Mouse (Mus musculus) ES-Bruce4 (cell line): ENCODE data around the gene Tstd1. TPM values are rescaled to one million over a fixed set of nuclear protein-coding genes. Genes with fewer than 3 reads are reported as not detected.
A peak's percentile ranks its signal among the peaks of the same experiment; 100 is the strongest.

Experiments
- H3K27ac ChIP-seq: 2 replicates; pipeline ENCODE4 v1.5.1; 2012; ENCODE audit warnings: low read length, inconsistent platforms; ENCODE audit not compliant: insufficient read depth
- H3K27me3 ChIP-seq: 2 replicates; pipeline ENCODE4 v1.6.1; 2012; ENCODE audit warnings: mild to moderate bottlenecking, low read length, inconsistent platforms; ENCODE audit not compliant: control insufficient read depth, poor library complexity, insufficient read depth, severe bottlenecking
- H3K36me3 ChIP-seq: 2 replicates; pipeline ENCODE4 v1.6.1; 2012; ENCODE audit warnings: inconsistent platforms, mild to moderate bottlenecking, low read length, moderate library complexity; ENCODE audit not compliant: control insufficient read depth, poor library complexity, insufficient read depth, severe bottlenecking
- H3K4me1 ChIP-seq: one replicate; pipeline ENCODE4 v1.8.1; 2011; ENCODE audit warnings: low read length; ENCODE audit not compliant: control insufficient read depth, insufficient read depth
- H3K4me3 ChIP-seq: 2 replicates; pipeline ENCODE4 v1.5.1; 2011; ENCODE audit warnings: low read depth, mild to moderate bottlenecking, low read length
- H3K9ac ChIP-seq: 2 replicates; pipeline ENCODE4 v1.6.1; 2012; ENCODE audit warnings: low read depth, mild to moderate bottlenecking, inconsistent platforms; ENCODE audit not compliant: poor library complexity, severe bottlenecking
- H3K9me3 ChIP-seq: replicated peaks from 2 replicates; pipeline ENCODE4 v1.6.1; 2012; ENCODE audit warnings: mild to moderate bottlenecking, low read length, inconsistent platforms; ENCODE audit not compliant: control insufficient read depth, poor library complexity, insufficient read depth, severe bottlenecking
- CTCF ChIP-seq: IDR thresholded peaks from one replicate; pipeline ENCODE4 v1.8.1; 2011; ENCODE audit warnings: low read depth, low read length
- EP300 ChIP-seq: IDR thresholded peaks from 2 replicates; pipeline ENCODE4 v1.6.1; 2011; ENCODE audit warnings: low read depth, low read length; ENCODE audit not compliant: insufficient read depth
- POLR2A ChIP-seq: IDR thresholded peaks from one replicate; pipeline ENCODE4 v1.8.1; 2011; ENCODE audit warnings: low read length; ENCODE audit not compliant: insufficient read depth
- polyA plus RNA-seq: library from polyadenylated mRNA; stranded (reverse); fragments of >200 nt; gene quantifications from 2 replicates; pipeline ENCODE4 v1.2.4, GENCODE M21; 2011; ENCODE audit warnings: low read depth; ENCODE audit not compliant: missing spikeins, insufficient read depth, insufficient read length

Tstd1 gene
- polyA plus RNA-seq, 1 experiment = 9.9 TPM

DNA sequence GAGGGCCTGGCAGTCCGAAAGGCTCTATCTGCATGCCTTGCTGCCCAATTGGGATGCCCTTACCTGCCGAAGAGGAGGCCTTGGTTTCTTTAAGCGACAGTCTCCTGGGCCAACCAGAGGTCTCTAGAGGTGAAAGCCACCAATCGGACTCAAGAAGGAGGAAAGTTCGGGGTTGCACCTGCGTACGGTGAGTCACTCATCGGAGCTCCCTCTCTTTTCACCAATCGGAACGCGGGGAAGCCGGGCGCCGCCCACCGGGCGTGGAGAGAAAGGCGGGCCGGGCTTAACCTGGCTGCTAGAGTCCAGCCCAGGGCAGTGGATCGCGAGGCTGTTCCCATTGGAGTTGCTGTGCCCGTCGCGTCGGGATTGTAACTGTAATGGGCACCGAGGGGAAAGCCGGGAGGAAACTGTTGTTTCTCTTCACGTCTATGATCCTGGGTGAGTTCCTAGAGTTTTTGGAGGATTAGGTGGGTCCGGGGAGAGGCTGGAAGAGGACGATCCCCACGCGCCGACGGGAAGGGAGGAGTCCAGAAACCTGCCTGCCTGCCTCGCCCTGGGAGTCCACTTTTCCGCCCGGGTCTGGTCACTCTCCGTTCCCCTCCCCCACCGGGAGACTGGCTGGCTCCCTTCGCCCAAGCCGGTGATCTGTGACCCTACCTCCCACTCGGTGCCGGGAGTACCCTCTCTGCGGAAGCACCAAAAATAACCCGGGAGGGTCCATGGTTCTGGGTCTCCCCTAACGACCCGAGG lies 18.8 kb downstream of the Tstd1 start, which contains the start of gene F11r:
F11r (plus strand) TSS at position 272 of the 750 bp plus-strand sequence.
- TF ChIP-seq EP300 (peak; percentile 21; the same call in 1 of the 2 replicates), POLR2A (peak; percentile 99), CTCF (no peak)
- Histone ChIP-seq H3K9ac (peak within 1 kb of the TSS; percentile 70), H3K4me3 (peak within 1 kb of the TSS; percentile 87), H3K9me3 (no peaks in the 10 kb centered on the region), H3K4me1 (peaks cover 7% of the 10 kb centered on the region), H3K27me3 (no peaks in the 10 kb centered on the region), H3K27ac (peak within 1 kb of the TSS; percentile 64; the same call in 1 of the 2 replicates), H3K36me3 (no peaks in the 10 kb centered on the region)

DNA sequence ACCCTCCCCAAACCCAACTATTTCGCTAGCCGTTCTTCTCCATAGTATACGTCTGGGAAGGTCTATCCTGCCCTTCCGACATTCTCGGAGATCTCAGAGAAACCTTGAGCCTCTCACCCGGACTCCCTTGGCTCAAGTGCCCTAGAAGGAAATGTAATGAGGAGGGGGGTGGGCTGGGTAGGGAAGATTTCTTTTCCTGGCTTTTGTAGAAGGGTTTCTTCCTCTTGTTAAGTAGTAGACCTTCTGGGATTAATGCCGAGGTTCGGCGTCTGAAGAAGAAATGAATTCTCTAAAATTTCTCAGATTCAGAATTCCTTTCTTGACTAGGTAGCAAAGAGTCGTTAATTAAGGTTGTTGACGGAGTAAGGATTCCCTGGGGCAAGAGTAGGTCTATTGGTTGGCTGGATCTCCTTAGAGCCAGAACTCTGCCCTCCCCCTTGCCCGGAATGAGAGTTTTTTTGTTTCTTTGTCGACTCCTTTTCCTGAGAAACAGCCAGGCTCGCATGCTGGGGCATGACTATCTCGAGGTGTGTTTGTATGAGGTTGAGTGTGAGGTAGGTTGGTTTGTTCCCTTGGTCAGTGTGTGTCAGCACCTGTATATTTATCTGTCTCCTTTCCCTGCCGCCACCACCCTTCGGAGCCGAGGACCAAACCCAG lies 19.5 kb downstream of the Tstd1 start:
- Histone ChIP-seq H3K9me3 (no peaks in the 10 kb centered on the region), H3K4me3 (peak overlapping the region; percentile 87), H3K27ac (peak overlapping the region; percentile 64; the same call in 1 of the 2 replicates), H3K9ac (peak overlapping the region; percentile 70), H3K36me3 (no peaks in the 10 kb centered on the region), H3K4me1 (peaks cover 8% of the 10 kb centered on the region), H3K27me3 (no peaks in the 10 kb centered on the region)
- TF ChIP-seq CTCF (no peak), POLR2A (no peak), EP300 (no peak)

DNA sequence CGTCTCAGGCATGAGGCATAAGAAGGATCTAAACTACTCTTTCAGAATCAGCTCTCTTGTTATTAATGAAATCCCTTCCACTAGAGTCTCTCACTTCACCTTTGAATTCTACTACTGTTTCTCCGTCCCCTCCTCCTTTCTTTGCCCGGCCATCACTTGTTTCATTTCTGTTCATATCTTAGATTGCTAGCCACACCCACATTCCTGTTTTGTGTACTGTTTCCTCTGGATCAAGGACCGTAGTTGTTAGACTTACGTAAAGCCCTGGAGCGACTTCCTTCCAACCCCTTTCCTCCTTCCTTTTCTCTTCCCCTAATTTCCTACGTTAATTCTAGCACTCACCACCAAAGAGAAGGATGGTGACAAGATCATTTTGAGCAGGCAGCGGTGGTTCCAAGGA lies 20.4 kb downstream of the Tstd1 start:
- H3K9me3 ChIP-seq = no peaks in the 10 kb centered on the region
- peak overlapping the region; percentile 48 for H3K27ac ChIP-seq
- peak overlapping the region; percentile 38 for H3K4me3 ChIP-seq
- no peaks in the 10 kb centered on the region for H3K27me3 ChIP-seq
- H3K9ac ChIP-seq = peak overlapping the region; percentile 70; the same call in 1 of the 2 replicates
- H3K4me1 ChIP-seq = peaks cover 8% of the 10 kb centered on the region
- no peak for TF ChIP-seq CTCF
- TF ChIP-seq EP300 = no peak
- no peak for TF ChIP-seq POLR2A
- H3K36me3 ChIP-seq = no peaks in the 10 kb centered on the region

DNA sequence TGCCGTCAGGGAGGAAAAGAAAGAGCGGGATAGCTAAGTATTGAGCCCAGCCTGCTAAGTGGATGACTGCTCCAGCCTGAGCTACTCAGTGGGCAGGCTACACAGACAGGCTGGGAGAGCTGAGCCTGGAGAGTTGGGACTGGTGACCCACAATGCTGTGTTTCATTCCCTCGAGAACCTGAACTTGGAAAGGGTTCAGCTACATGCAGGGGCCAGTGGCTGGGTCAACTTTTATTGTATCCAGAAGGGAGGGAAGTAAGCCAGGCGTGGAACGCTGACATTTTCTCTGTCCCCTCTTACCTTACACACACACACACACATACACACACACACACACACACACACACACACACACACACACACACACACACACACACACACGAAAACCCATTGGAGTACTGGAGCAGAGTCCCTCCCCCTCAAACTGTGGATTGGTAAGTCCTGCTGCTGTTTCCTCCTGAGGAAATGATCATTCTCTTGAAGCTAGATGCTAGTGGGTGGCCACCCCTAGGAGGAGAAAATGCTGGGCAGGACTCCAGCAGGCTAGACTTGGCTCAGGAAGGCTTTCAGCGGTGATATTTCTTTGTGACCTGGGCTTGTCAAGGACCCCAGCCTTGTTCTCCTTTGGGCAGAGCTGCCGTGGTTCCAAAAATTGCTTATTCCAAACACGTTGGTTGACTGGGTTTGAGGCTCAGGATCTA lies 21.5 kb downstream of the Tstd1 start:
- H3K36me3 ChIP-seq = no peaks in the 10 kb centered on the region
- H3K9ac ChIP-seq = no peak overlapping the region
- H3K9me3 ChIP-seq = no peaks in the 10 kb centered on the region
- H3K27ac ChIP-seq = no peak overlapping the region; the same call in 1 of the 2 replicates
- peak overlapping the region; percentile 4 for H3K4me3 ChIP-seq
- TF ChIP-seq EP300 = no peak
- TF ChIP-seq POLR2A = no peak
- TF ChIP-seq CTCF = no peak
- no peaks in the 10 kb centered on the region for H3K27me3 ChIP-seq
- peaks cover 8% of the 10 kb centered on the region for H3K4me1 ChIP-seq

DNA sequence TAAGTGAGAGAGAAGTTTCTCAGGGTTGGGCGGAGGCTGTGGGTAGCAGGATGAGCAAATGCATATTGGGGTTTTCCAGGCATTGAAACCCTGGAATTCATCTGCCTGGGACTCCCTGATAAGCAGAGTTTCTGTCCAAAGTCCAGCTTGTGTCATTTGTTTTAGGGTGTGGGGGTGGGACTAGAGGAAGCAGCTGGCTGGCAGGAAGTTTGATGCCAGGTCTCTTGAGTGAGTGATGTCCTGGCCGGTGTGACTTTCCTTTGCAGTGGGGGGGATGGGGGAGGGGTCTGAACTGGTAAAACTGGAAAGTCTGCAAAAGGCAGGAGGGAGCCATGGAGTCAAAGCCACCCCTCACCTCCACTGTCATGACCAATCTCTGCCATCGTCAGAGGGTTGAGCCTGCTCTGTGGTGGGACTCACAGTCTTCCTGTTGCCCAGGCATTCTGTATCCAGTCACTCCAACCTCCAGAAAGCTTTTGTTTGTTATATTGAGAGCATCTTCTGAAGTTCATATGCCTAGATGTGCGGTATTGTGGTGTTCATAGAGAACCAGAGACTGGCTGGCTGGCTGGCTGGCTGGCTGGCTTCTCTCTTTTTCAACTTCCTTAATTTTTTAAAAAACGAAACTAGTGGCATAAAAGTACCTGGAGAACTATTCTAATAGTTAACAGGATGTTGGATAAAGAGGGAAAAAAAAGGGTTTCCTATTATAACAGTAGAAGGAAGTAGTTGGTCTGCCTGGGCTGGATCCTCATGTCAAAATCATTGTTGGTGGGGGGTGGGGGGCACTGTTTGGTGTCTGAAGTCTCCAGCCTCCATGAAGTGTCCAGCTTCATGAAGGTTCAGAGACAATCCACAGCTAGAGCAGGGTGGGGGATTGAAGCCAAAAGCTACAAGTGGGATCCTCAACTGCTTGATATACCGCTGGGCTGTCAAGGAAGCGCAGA lies 23.1 kb downstream of the Tstd1 start:
- Histone ChIP-seq H3K27ac (0 out of 2 replicates have a peak overlapping the region, but pooled peaks have one; percentile 13), H3K9ac (no peak overlapping the region), H3K36me3 (no peaks in the 10 kb centered on the region), H3K4me3 (no peak overlapping the region), H3K9me3 (no peaks in the 10 kb centered on the region), H3K27me3 (no peaks in the 10 kb centered on the region), H3K4me1 (peaks cover 8% of the 10 kb centered on the region)
- TF ChIP-seq CTCF (no peak), EP300 (no peak), POLR2A (no peak)
